Mouse (Mus musculus): Measurements from ENCODE around the gene Actl7b. TPM values are rescaled to one million over a fixed set of nuclear protein-coding genes. Genes with fewer than 3 reads are reported as not detected.

Gene Actl7b
- polyA plus RNA-seq, 1 experiment from 2014 or later, result not detected

- H3K27me3 ChIP-seq (ENCODE audit: control insufficient read depth, insufficient read depth, low read length), result no peaks in the 10 kb centered on the region
- no peaks in the 10 kb centered on the region for H3K4me1 ChIP-seq (ENCODE audit: control insufficient read depth, insufficient read depth, low read length)
- H3K9ac ChIP-seq (ENCODE audit: low read depth, low read length), result no peak overlapping the region
- no peak overlapping the region for H3K27ac ChIP-seq (ENCODE audit: low read depth, low read length)
- no peak overlapping the region for H3K4me2 ChIP-seq
- no peak for ATAC-seq (replicated peaks; ENCODE audit: insufficient number of reproducible peaks, low FRiP score, low TSS enrichment)
- no peak overlapping the region for H3K4me3 ChIP-seq (ENCODE audit: low read depth, low read length)
- H3K9me3 ChIP-seq (replicated peaks; ENCODE audit: control insufficient read depth, low read length), result no peaks in the 10 kb centered on the region
- WGBS (ENCODE audit: insufficient replicate concordance), result 73% methylated on average over 7 of the region's 7 CpGs
- H3K36me3 ChIP-seq (ENCODE audit: control insufficient read depth, insufficient read depth, low read length), result no peaks in the 10 kb centered on the region
Observed at GRCm38 (mm10) chr4:56696401-56696800, 44.8 kb downstream of the Actl7b start.

Other genes with a start within 250 kb of the Actl7b start
- gene Gm26657, start 1.4 kb downstream of the Actl7b start, polyA plus RNA-seq (2014; fragmentation: Nextera tagmentation; extraction: Ambion mirVana), result not detected in 2 replicates
- gene Actl7a, start 2.0 kb upstream of the Actl7b start, polyA plus RNA-seq (2014; fragmentation: Nextera tagmentation; extraction: Ambion mirVana), result 0.20 TPM in 1 of 2 replicates, not detected in the other
- gene Elp1, start 60.9 kb upstream of the Actl7b start, polyA plus RNA-seq (2014; fragmentation: Nextera tagmentation; extraction: Ambion mirVana), result 38.0 and 53.0 TPM in 2 replicates
- 15.2 and 16.7 TPM in 2 replicates for gene Fam206a, start 60.9 kb upstream of the Actl7b start, polyA plus RNA-seq (2014; fragmentation: Nextera tagmentation; extraction: Ambion mirVana)
- 16.5 and 19.1 TPM in 2 replicates for gene Ctnnal1, start 123.7 kb upstream of the Actl7b start, polyA plus RNA-seq (2014; fragmentation: Nextera tagmentation; extraction: Ambion mirVana)
- gene Tmem245, start 206.0 kb upstream of the Actl7b start, polyA plus RNA-seq (2014; fragmentation: Nextera tagmentation; extraction: Ambion mirVana), result 9.7 and 12.1 TPM in 2 replicates
- 0.08 and 0.14 TPM in 2 replicates for gene Frrs1l, start 248.9 kb upstream of the Actl7b start, polyA plus RNA-seq (2014; fragmentation: Nextera tagmentation; extraction: Ambion mirVana)